Mouse (Mus musculus) embryonic facial prominence, embryonic 10.5 days (tissue): Measurements from ENCODE around the gene Prm2. TPM values are rescaled to one million over a fixed set of nuclear protein-coding genes. Genes with fewer than 3 reads are reported as not detected.
A peak's percentile ranks its signal among the peaks of the same experiment; 100 is the strongest.
"Not testable (repeated sequence)": the region's sequence is repeated elsewhere in the genome, so short reads cannot be mapped to it uniquely, and the experiment has no call there.

ENCODE experiments used
- DNase-seq: peaks from one replicate; pipeline ENCODE4 v3.0.0-alpha.2; 2017; ENCODE audit warnings: low spot score
- H3K27ac ChIP-seq: fragments of 300-500 bp; sonication (generic); replicated peaks from 2 replicates; pipeline ENCODE4 v1.5.1; 2016; ENCODE audit warnings: mild to moderate bottlenecking
- H3K27me3 ChIP-seq: fragments of 300-500 bp; sonication (generic); replicated peaks from 2 replicates; pipeline ENCODE4 v1.6.1; 2016; ENCODE audit warnings: low read depth, mild to moderate bottlenecking; ENCODE audit not compliant: poor library complexity, severe bottlenecking
- H3K36me3 ChIP-seq: fragments of 300-500 bp; sonication (generic); replicated peaks from 2 replicates; pipeline ENCODE4 v1.6.1; 2016; ENCODE audit warnings: mild to moderate bottlenecking, moderate library complexity
- H3K4me1 ChIP-seq: fragments of 300-500 bp; sonication (generic); 2 replicates; pipeline ENCODE4 v1.6.1; 2016
- H3K4me3 ChIP-seq: fragments of 300-500 bp; sonication (generic); 2 replicates; pipeline ENCODE4 v1.5.1; 2016; ENCODE audit warnings: mild to moderate bottlenecking, moderate library complexity
- H3K9me3 ChIP-seq: fragments of 300-500 bp; sonication (generic); 2 replicates; pipeline ENCODE4 v1.6.1; 2016; ENCODE audit warnings: mild to moderate bottlenecking
- WGBS: fragments of 180-500 bp; shearing (Covaris S2); methylation state at CpG from one replicate; pipeline ENCODE4 v1.1.7; 2016; 5-methylcytosine and 5-hydroxymethylcytosine counted together
- polyA plus RNA-seq: library from polyadenylated mRNA; unstranded; fragments of >200 nt; fragmentation: Nextera tagmentation; extraction: Ambion mirVana; gene quantifications from 2 replicates; pipeline ENCODE4 v1.2.1, GENCODE M21; 2016

Gene Prm2
- polyA plus RNA-seq, 1 experiment from 2014 or later: not detected

GRCm38 (mm10) chr16:10802420-10802819, 6.5 kb upstream of the Prm2 start:
- not testable (repeated sequence) for H3K4me1 ChIP-seq, H3K36me3 ChIP-seq, H3K9me3 ChIP-seq, DNase-seq, H3K27ac ChIP-seq, H3K4me3 ChIP-seq
- WGBS: 85% methylated on average over 3 of the region's 3 CpGs
- peaks cover 15% of the 10 kb centered on the region for H3K27me3 ChIP-seq

- H3K4me3 ChIP-seq: no peak within 1 kb of the TSS
- no peak for DNase-seq
- H3K9me3 ChIP-seq: no peaks in the 10 kb centered on the region
- H3K4me1 ChIP-seq: peaks cover 30% of the 10 kb centered on the region
- no peaks in the 10 kb centered on the region for H3K36me3 ChIP-seq
- H3K27ac ChIP-seq: no peak within 1 kb of the TSS
- WGBS: 80% methylated on average over 9 of the region's 9 CpGs
- peaks cover 28% of the 10 kb centered on the region for H3K27me3 ChIP-seq
These were observed 5.2 kb downstream of the Prm2 start, which contains the start of gene Prm3 for GRCm38 (mm10) chr16:10790702-10791101. TSS of gene Prm3 (minus strand) at chr16:10790914.

- peaks cover 46% of the 10 kb centered on the region for H3K4me1 ChIP-seq
- H3K9me3 ChIP-seq: no peaks in the 10 kb centered on the region
- H3K4me3 ChIP-seq: no peak overlapping the region
- H3K36me3 ChIP-seq: no peaks in the 10 kb centered on the region
- 67% methylated on average over 4 of the region's 4 CpGs for WGBS
- H3K27me3 ChIP-seq: peaks cover 27% of the 10 kb centered on the region
- no peak overlapping the region for H3K27ac ChIP-seq
- DNase-seq: no peak
These were observed 7.1 kb downstream of the Prm2 start for GRCm38 (mm10) chr16:10788866-10789265.

- Histone ChIP-seq H3K27ac (peak within 1 kb of the TSS; percentile 41; the same call in 1 of the 2 replicates), H3K4me1 (peaks cover 51% of the 10 kb centered on the region), H3K4me3 (no peak within 1 kb of the TSS), H3K9me3 (no peaks in the 10 kb centered on the region), H3K27me3 (peaks cover 33% of the 10 kb centered on the region), H3K36me3 (no peaks in the 10 kb centered on the region)
- WGBS: 53% methylated on average over 16 of the region's 16 CpGs
- no peak for DNase-seq
These were observed 7.7 kb downstream of the Prm2 start, which contains the start of gene Tnp2 for GRCm38 (mm10) chr16:10788271-10788670. TSS of gene Tnp2 (minus strand) at chr16:10788660.

GRCm38 (mm10) chr16:10787548-10788058, 8.3 kb downstream of the Prm2 start:
- H3K4me1 ChIP-seq: peaks cover 58% of the 10 kb centered on the region
- no peak overlapping the region for H3K4me3 ChIP-seq
- WGBS: 82% methylated on average over 7 of the region's 7 CpGs
- DNase-seq: no peak
- H3K27ac ChIP-seq: no peak overlapping the region
- no peaks in the 10 kb centered on the region for H3K9me3 ChIP-seq
- H3K27me3 ChIP-seq: peaks cover 40% of the 10 kb centered on the region
- no peaks in the 10 kb centered on the region for H3K36me3 ChIP-seq

GRCm38 (mm10) chr16:10786782-10787547, 9.0 kb downstream of the Prm2 start:
- Histone ChIP-seq H3K27me3 (peaks cover 44% of the 10 kb centered on the region), H3K27ac (peak overlapping the region; percentile 60; the same call in 1 of the 2 replicates), H3K4me3 (no peak overlapping the region), H3K36me3 (no peaks in the 10 kb centered on the region), H3K9me3 (no peaks in the 10 kb centered on the region), H3K4me1 (peaks cover 64% of the 10 kb centered on the region)
- 62% methylated on average over 4 of the region's 4 CpGs for WGBS
- no peak for DNase-seq

GRCm38 (mm10) chr16:10786288-10786687, 9.6 kb downstream of the Prm2 start:
- Histone ChIP-seq H3K9me3 (no peaks in the 10 kb centered on the region), H3K4me3 (peak overlapping the region; percentile 78), H3K27ac (peak overlapping the region; percentile 93), H3K36me3 (no peaks in the 10 kb centered on the region), H3K4me1 (peaks cover 71% of the 10 kb centered on the region), H3K27me3 (peaks cover 40% of the 10 kb centered on the region)
- 3% methylated on average over 9 of the region's 9 CpGs for WGBS
- DNase-seq: peak; percentile 88

GRCm38 (mm10) chr16:10785371-10786231, 10.3 kb downstream of the Prm2 start, which contains the start of gene Socs1:
TSS of gene Socs1 (minus strand) at chr16:10785536.
- peaks cover 77% of the 10 kb centered on the region for H3K4me1 ChIP-seq

GRCm38 (mm10) chr16:10784793-10785370, 11.1 kb downstream of the Prm2 start:
- DNase-seq: peak; percentile 96
- under 1% methylated on average over 55 of the region's 55 CpGs for WGBS
- Histone ChIP-seq H3K4me3 (peak overlapping the region; percentile 78), H3K9me3 (no peaks in the 10 kb centered on the region), H3K36me3 (no peaks in the 10 kb centered on the region), H3K27me3 (peaks cover 30% of the 10 kb centered on the region), H3K4me1 (peaks cover 77% of the 10 kb centered on the region), H3K27ac (peak overlapping the region; percentile 93)

More at GRCm38 (mm10) chr16:10785371-10786231, 10.3 kb downstream of the Prm2 start, which contains the start of gene Socs1:
- Histone ChIP-seq H3K9me3 (no peaks in the 10 kb centered on the region), H3K4me3 (peak within 1 kb of the TSS; percentile 78), H3K27ac (peak within 1 kb of the TSS; percentile 93), H3K36me3 (no peaks in the 10 kb centered on the region), H3K27me3 (peaks cover 37% of the 10 kb centered on the region)
- WGBS: under 1% methylated on average over 59 of the region's 59 CpGs
- peak; percentile 93 for DNase-seq

GRCm38 (mm10) chr16:10783883-10784792, 11.8 kb downstream of the Prm2 start:
- H3K27me3 ChIP-seq: peaks cover 27% of the 10 kb centered on the region
- H3K27ac ChIP-seq: peak overlapping the region; percentile 93
- peak overlapping the region; percentile 78 for H3K4me3 ChIP-seq
- H3K9me3 ChIP-seq: no peaks in the 10 kb centered on the region
- no peaks in the 10 kb centered on the region for H3K36me3 ChIP-seq
- H3K4me1 ChIP-seq: peaks cover 75% of the 10 kb centered on the region
- 3% methylated on average over 81 of the region's 81 CpGs for WGBS
- DNase-seq: peak; percentile 71

GRCm38 (mm10) chr16:10783451-10783850, 12.5 kb downstream of the Prm2 start:
- Histone ChIP-seq H3K27ac (no peak overlapping the region), H3K36me3 (no peaks in the 10 kb centered on the region), H3K4me3 (peak overlapping the region; percentile 78; the same call in 1 of the 2 replicates), H3K9me3 (no peaks in the 10 kb centered on the region), H3K4me1 (peaks cover 69% of the 10 kb centered on the region), H3K27me3 (peaks cover 27% of the 10 kb centered on the region)
- WGBS: 68% methylated on average over 8 of the region's 8 CpGs
- DNase-seq: no peak
